Mouse (Mus musculus) fibroblast of lung, adult 2 months (primary cell): ENCODE measurements around the gene Klf3.

ENCODE experiments used
- DNase-seq: peaks from one replicate; pipeline ENCODE4 v3.0.0-alpha.2; 2011; ENCODE audit warnings: low read depth

Klf3 gene

DNA sequence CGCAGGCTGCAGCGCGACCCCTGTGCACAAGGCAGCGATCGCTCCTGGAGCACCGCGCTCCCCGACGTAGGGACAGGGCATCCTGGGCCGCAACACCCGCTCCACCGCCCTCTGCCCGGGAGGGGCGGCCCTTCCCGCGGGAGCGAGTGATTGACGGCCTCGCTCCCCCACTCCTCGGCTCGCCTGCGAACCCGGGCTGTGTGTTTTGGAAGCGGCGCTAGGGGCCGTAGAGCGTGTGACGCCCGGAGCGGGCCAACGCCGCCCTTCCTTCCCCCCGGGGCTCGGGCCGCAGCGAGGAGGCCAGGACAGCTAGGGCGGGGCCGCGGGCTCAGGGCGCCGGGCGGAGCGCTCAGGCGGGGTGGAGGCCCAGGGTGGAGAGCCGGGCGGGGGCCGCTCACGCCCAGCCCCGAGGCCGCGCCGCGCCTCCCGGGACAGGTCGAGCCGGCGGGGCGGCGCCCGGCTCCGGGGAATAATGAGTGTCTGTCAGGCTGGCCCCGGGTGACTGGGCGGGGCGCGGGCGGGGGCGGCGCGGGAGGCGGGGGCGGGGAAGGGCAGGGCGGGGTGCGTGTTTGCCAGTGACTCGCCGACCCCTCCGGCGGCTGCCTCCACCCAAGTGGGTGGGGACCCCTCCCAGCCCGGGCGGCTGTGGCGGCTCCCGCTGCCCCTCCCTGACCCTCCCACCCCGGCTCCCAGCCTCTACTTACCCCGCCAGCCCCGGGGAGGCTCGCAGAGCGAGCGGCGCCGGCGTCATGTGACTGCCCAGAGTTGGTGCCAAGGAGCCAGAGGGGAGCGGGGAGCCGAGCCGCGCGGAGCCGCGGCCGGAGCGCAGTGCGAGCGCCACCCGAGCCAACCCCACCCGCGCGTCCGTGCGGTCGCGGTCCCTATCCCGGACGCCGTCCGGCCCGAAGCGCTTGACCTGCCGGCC is at the start of gene Klf3:
TSS of gene Klf3 (plus strand) at position 594 of the 925 bp plus-strand sequence.
- DNase-seq: no peak

DNA sequence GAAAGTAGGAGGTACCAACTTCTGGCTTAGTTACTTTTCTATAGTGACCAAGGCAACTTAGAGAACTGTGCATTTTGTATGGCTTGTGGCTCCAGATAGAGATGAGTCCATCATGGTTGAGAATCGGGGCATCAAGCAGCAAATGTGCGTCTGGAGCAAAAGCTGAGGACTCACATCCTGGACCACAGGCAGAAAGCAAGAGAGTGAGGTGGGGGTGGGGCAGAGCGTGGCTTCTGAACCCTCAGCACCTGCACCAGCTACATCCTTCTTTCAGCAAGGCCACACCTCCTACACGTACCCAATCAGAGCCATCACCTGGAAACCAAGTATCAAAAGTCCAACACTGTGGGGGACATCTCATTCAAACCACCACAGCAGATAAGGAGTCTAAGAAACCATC is 40.9 kb upstream of the Klf3 start:
- DNase-seq: no peak

DNA sequence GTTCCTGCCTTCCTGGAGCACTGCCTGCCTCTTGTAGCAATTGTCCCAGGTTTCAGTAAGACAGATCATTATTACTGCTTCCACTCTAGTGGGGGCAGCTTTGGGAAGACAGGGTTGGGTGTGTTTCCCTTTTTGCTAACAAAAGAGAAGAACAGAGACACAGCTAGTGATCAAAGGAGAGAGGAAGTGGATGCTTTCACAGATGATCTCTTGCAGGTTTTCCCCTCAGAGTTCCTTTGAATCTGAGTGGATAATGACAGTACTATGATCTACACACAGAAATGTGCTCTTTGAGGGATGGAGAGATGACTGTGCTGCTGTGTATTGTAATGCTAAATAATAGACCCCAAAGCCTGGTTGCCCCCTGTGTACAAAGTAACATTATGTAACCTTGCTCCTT is 38.7 kb upstream of the Klf3 start:
- no peak for DNase-seq

DNA sequence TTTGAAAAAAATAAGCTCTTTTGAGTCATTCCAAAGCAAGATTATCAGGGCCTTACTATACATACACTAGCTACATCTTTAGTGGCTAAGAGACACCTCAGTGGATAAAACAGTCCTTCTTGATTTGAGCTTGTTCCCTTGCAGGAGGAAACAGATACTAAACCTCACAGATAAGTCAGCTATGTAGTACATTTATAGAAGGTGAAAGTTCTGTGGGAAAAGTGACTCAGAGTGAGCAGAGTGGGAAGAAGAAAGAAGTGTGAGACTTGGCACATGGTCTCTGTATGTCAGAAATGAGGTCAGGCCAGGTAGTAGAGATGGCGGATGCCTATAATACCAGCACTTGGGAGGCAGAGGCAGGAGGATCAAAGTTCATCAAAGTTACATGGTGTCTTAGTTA is 37.4 kb upstream of the Klf3 start:
- no peak for DNase-seq

DNA sequence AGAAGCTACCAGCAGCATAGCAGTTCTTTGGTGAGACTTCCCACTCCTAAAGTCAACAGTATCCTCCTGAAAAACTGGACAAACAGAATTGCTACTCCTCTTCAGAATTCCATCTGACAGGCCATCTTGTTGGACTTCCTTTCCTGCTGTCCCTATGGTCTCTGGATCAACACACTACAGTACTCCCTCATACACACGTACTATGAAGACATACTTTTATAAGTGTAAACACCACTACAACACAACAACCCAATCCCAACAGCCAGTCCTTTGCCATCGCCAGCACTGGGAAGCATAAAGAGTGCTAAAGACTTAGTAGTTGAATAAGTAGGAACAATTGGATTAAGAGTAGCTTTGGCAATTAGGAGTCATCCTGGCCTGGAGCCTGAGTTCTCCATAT is 36.6 kb upstream of the Klf3 start:
- no peak for DNase-seq

DNA sequence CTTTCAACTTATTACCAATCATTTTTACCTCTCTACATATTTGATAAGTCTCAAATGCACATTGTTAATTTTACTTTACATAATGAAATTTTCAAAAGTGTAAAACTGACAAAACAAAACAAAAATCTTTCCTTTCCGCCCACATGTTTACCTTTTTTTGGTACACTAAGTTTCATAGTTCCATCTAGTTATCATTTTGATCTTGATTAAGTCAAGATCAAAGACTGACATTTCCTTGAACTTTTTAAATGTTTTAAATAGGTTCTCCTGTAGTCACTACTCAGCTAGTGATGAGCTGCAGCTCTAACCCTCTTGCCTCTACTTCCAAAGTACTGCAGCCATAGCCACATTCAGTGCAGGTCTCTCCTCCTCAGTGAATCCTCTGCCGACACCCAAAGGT is 31.6 kb upstream of the Klf3 start:
- DNase-seq: no peak

DNA sequence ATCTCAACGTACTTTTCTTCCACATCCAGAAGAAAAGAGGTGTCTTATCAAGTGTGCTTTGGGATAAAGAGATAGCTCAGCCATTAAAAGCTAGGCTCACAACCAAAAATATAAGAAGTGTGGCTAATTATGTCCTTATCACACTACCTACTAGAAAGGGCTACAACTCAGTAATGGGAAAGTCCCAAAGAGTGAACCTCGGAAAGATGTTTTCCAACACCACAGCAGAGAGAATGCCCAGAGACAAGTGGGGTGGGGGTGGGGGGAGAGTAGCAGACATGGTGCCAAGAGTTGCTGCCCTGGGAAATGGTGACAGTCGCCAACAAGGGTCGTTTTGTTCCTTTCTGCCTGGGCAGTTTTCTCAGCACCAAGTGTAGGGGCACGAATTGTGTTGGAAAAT is 25.0 kb upstream of the Klf3 start:
- no peak for DNase-seq

DNA sequence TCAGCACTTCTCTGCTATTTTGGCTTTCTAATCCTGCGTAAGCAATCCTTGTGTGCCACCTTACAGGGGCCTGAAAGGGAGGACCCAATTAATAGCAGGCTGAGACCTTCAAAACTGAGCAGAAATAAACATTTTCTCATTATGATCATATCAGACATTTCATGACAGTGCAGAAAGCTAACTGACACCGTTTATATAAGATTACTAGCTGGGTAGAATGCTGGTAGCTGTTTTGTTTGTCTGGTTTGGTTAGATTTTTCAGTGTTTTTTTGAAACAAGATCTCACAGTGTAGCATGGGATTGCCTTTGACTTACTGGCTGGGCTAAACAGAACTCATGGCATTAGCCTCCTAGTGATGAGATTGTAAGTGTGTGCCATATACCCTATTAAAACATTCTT is 23.9 kb upstream of the Klf3 start:
- DNase-seq: no peak

DNA sequence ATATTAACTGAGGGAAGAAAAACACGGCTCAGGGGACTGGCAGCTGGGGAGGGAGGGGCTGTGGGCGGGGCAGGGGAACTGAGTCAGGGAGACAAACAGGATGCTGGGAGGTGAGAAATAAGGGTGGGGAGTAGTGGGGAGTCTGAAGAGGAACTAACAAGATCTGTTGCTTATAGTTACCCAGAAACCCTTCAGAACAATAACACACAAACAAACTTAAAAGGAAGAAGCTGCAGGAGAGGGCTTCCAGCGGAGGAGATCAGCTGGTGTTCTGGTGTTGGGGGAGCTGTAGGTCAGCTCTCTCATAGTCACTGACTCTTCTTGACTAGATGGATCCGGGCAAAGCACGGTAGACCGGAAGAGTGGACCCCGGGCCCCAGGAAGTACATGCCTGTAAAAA is 22.4 kb upstream of the Klf3 start:
- no peak for DNase-seq

DNA sequence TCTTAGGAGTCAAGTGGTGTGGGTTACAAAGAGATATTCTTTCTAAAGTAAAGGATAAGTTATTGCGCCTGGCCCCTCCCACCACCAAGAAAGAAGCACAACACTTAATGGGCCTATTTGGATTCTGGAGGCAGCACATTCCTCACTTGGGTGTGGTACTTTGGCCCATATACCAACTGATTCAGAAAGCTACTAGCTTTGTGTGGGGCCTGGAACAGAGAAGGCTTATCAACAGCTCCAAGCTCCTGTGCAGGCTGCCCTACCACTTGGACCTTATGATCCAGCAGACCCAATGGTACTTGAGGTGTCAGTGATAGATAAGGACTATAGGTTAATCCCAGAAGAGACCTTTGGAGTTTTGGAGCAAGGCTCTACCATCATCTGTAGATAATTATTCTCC is 15.0 kb upstream of the Klf3 start:
- DNase-seq: no peak

DNA sequence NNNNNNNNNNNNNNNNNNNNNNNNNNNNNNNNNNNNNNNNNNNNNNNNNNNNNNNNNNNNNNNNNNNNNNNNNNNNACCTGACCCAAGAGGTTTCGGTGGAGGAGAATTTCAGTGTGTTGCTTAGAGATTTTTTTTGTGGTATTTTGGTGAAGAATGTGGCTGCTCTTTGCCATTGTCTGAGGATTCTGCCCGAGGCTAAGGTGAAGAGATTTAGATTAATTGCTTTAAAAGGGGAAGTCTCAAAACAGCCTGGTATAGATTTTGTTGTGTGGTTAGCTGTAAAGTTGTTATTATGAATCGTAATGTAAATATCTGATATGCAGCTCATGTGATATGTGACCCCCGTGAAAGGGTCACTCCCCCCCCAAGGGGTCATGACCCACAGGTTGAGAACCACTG is 5.0 kb upstream of the Klf3 start:
- no peak for DNase-seq

DNA sequence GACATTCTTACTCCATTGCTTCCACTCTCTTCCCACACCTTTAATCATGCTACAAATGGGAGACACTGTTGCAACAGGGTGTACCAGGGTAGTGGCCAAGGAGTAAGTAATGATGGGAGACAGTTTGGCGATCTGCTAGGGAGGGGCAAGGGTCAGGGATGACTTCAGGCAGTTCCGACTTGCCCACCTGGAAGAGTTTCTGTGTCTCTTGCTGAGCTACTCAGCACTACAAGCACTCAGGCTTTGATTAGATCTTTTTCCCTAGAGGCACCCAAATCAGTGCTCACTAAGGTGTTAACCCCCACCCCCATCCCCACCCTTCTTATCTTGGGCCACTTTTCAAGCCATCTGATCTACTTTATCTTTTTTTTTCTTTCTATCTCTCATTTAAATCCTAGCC is 1.6 kb upstream of the Klf3 start:
- DNase-seq: no peak

DNA sequence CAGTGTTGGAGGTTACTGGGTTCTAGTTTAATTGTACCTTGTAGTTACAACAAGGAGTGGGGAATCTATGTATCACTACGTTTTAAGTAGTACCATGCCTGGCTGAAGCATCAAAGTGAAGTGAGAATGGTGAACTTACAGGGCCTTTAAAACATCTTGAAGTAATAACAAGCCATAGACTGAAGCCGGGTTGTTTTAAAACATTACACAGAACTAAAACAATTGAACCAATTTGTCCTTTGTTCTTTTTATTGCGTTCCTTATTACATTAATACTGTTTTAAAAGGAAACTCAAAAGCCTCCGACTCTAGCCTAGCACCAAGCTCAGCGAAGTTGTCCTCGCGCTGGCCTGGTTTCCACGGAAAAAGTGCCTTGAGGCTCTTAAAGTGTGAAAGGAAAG is 1.0 kb upstream of the Klf3 start:
- no peak for DNase-seq

DNA sequence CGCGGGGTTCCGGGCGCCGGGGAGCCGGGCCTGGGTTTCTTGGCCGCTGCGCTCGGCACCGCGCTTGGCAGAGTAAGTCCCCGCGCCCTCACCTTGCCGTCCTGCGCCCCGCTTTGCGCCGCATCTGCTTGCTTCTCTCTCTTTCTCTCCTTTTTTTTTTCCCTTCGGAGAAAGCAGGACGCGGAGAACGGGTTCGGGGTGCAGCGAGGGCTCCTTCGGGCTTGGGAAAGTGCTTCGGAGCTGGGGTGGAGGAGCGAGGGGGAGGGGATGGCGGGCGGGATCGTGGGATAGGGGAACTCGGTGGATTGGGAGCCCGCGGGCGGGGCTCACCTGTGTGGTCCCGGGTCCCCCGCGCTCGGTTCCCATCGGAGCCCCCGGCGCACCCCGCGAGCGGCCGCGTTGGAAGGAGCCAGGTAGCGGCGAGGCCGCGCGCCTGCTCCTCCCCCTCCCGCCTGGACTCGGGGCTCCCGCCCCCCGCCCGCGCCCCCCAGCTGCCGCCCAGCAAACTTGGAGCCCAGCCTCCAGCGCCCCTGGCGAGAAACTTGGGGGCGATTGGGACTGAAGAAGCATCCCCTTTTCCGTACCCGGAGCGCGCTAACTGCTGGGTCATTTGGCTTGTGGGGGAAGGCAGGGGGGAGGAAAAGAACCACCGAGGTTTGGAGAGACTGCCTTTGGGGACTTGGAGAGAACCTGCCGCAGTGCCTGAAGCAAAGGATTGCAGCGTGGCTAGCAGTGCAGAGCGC is 703 bp downstream of the Klf3 start:
- DNase-seq: no peak

DNA sequence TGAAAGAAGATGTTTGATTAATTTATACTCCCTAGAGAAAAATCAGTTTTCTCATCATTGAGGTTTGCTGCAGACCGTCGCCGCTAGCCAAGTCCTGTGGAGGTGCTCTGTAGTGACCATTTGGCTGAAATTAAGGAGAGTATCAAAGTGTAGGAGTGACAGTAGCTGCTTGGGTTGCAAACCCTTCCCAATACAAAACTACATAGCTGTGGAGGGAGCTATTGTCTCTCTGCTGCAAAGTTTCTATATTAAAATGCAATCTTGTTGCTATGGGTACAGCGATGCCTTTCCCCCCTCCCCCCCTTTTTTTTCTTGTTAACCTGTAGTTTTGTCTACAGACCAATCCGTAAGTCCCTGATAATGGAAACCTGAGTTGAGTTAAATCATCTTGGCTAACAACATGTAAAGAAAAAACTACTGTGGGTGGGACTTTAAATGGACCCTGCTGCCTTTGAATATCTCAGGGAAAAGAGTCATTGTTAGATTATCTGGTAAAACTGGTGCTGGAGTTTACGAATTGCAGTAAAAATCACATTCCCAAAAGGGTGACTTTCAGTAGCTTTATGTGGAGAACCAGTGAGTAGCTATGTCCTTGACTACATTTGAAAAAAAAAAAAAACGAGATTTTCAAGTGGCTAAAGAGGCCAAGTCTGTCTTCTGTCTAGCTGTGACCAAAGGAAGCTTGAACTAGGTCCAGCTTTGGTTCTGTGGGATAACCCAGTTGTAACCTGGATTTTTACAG is 2.1 kb downstream of the Klf3 start:
- no peak for DNase-seq

DNA sequence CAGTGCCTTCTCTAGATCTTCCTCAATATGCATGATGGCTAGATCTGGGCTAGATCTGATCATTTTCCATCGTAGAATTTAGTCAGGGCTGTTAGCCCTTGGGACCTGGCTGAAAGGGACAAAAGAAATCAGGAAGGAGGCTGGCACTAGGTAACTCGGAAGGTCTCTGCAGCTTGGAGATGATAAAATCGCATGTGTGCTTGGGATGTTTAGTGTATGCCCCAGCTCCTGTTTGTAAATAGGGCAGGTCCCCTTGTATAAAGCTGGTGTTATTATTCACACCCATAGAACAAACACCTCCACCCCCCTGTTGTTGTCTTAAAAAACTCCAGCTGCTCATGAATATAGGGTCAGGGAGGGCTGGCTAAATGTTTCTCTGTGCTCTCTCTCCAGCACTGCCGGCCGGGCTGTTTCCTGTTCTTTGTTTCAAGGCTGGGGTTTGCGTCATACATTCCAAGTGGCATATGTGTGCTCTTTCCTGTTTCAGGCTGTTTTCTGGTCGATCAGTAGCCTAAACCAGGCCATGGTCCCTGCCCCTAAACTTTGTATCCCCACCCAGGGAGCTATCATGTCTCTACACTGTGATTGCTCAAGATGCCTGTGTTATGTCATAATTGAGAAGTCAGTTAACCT is 2.8 kb downstream of the Klf3 start:
- no peak for DNase-seq

DNA sequence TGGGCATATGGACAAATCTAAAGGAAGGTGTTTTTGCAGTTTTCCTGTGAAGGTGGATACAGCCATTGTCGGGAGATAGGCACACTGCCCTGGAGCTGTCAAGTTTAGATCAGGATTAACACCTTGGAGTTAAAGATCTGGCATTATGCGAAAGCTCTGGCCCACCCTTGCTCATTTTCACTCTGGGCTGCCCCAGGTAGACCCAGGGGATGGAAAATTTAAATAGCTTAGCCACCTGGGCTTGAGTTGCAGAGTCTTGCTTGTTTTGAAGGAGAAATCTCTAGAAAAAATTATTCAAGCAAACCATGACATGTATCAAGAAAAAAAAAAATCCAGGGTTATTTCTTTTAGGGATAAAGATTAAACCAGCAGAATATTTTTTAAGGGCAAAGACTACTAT is 3.4 kb downstream of the Klf3 start:
- no peak for DNase-seq

DNA sequence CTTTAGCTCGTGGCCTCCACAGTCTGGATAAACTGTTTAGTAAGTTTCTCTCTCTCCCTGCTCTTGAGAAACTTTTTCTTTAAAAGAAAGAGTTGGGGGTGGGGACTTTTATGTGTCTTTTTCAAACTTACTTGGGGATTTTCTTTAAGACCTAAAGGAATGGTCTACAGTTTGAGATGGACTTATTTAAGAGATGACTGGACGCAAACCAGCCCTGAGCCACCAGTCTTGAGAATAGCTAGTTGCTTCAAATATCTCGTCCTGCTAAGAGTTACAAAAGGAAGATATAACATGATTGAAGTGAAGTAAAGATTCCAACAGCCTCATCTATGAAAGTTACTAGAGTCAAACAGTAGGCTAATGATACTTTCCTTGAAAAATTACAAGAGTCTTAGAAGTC is 4.0 kb downstream of the Klf3 start:
- no peak for DNase-seq

DNA sequence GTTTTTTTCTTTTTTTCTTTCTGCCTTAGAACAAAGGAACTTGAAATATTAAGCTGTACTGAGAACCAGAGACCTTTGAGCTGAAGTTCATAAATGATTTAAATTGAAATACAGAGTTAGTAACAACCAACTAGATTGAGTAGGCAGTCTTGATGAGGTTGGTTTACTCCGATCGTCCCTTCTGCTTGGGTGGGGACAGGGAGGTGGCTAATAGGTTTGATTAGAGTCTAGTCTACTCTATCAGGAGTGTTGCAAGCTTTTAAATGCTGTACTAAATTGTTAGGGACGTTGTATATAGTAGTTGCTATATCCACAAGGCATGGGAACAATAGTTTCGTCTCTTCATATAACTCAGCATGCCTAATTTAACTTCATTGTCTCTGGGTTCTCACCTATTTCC is 4.4 kb downstream of the Klf3 start:
- no peak for DNase-seq

DNA sequence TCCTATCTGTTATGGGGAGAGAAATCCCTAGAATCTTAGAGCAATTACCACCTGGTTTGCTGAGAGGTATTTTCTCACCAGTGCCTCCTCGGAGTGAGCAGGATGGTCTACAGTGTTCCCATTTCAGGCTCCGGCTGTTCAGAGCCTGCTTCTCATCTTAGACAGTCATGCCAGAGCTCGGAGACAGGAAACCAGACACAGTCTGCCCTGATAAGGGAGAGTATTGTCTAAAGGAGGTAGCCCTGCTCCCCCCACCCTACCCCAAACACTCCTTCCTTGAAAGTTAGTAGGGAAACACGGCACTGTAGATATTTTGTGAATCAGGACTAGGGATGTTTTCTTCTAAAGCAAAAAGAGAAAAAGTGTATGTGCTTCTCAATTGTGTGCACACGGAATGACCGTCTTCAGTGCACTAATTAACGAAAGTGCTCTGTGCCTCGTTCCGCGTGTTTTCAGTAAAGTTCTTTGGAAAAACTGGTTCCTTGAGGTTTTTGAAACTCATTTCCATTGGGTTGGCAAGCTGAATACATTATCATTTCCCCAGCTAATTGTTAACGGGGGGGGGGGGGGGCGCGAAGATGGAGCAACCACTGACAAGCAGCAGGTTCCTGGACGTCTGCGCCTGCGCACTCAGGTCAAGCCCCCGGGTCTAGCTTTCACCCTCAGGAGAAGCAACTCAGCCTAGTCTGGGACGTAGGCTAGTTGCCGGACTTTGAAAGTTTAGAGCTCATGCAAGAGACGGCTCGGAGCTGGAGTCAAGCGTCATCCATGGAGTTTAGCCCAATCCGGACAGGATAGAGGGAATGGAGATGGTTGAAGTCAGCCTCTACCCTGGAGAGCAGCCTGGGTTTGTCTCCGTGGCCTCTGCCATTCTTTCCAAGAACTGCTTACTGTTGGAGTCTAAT is 5.2 kb downstream of the Klf3 start:
- no peak for DNase-seq

DNA sequence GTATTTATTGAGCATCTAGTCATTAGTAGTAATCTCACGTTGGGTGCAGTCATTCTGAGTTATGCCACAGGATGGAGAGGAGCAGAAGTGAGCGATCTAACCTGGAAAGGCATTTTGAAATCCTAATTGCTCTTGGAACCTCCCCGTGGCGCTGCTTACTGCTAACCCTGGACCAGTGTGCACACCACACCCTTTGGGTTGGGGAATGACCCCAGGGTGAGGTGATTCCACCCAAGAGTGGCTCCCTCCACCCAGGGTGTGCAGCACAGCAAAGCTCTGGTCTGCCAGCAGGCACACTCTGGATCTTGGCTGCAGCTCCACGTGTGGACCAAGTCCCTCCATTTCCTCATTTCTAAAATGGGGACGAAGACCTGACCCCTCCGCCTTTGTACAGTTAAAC is 6.1 kb downstream of the Klf3 start:
- no peak for DNase-seq
